Mouse (Mus musculus): ENCODE data around the gene Prrg2.

- no peak for TF ChIP-seq POLR2A (IDR thresholded peaks at IDR 0.05; ENCODE audit: borderline replicate concordance, low read depth, low read length)
- no peak for TF ChIP-seq CTCF (IDR thresholded peaks at IDR 0.05; ENCODE audit: low read depth, low read length)
These were observed 28.6 kb downstream of the Prrg2 start for GRCm38 (mm10) chr7:45033722-45034359.

Data from bone marrow macrophage, adult 2 months (primary cell).